Mouse (Mus musculus): Measurements from ENCODE around the gene Zfp69.

Zfp69 gene

GRCm38 (mm10) chr4:120885208-120886120 lies 66.0 kb downstream of the Zfp69 start:
- no peak for DNase-seq (ENCODE audit: low spot score)

GRCm38 (mm10) chr4:120882002-120882625 lies 69.4 kb downstream of the Zfp69 start:
- no peak for DNase-seq (ENCODE audit: low spot score)

DNA sequence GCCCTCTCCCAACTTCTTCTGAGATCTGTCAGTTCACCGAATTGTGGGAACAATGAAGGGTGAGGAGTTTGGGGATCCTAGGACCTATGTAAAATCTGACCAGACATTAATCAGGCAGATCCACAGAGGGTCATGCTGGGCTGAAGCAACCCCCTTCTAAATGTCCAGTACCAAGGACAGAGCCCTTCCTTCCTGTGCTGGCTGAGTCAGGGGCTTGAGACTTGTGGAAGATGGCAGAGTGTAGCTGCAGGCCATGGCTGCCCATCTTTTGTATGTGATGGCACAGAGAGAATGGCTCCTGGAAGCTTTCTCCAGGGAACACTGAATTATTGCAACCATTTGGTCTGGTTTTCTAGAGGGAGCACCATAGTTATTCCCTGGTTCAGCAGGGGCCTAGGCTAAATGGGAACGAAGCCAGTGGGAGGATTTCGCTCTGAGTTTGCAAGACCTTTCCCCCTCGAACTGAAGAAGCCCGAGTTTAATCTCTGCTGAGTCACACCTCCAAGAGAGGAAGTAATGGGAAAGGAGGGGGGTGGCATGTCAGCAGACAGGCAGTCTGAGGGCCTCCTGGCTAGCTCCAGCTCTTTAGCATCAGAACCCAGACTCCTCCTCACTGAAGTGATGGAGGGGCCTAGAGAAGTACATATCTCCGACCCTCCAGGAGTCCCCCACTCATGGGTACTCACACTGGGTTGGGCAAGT lies 70.6 kb downstream of the Zfp69 start:
- DNase-seq (ENCODE audit: low spot score): no peak

Measured in lung, postnatal 25 days (tissue).